Mouse (Mus musculus): ENCODE results near the gene Nfib. TPM values are rescaled to one million over a fixed set of nuclear protein-coding genes. Genes with fewer than 3 reads are reported as not detected.

Nfib gene
- polyA plus RNA-seq, 1 experiment from 2014 or later: 13.3 TPM

DNA sequence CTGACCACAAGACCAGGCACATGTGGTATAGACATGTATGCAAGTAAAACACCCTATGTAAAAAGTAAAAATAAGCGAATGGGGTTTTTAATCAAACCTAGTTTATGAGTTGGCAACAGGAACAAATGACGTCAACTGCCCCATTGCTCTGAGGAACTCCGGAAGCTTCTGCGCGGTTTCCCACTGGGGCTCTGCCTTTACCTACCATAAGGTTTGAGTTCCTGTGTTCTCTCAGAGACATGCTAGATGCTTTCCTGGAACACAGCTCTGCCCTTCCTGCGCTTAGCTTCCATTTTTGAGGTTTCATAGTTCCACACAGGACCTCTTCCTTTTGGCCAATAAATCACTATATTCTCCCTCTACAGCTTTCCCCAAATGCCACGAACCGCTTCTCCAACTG, 273.7 kb downstream of the Nfib start:
- no peak overlapping the region for H3K27ac ChIP-seq
- DNase-seq (ENCODE audit: low spot score): peak; percentile 45
- 59% methylated on average over 8 of the region's 8 CpGs for WGBS
- ATAC-seq (replicated peaks; ENCODE audit: low FRiP score, low read depth): no peak
- no peak overlapping the region for H3K9ac ChIP-seq (ENCODE audit: low read depth, low read length)
- TF ChIP-seq CTCF (IDR thresholded peaks at IDR 0.05; ENCODE audit: low read depth): no peak
- H3K4me3 ChIP-seq (replicated peaks; ENCODE audit: low read depth, low read length): no peak overlapping the region
- no peaks in the 10 kb centered on the region for H3K4me1 ChIP-seq (replicated peaks; ENCODE audit: insufficient read depth, low read length)
- H3K4me2 ChIP-seq (ENCODE audit: low read length): no peak overlapping the region
- H3K36me3 ChIP-seq (ENCODE audit: insufficient read depth, low read length): no peaks in the 10 kb centered on the region
- H3K27me3 ChIP-seq (ENCODE audit: insufficient read depth, low read length): no peaks in the 10 kb centered on the region
- H3K9me3 ChIP-seq (replicated peaks; ENCODE audit: low read length): no peaks in the 10 kb centered on the region

GRCm38 (mm10) chr4:82430802-82431201, 274.7 kb downstream of the Nfib start:
- DNase-seq (ENCODE audit: low spot score): no peak
- no peak for TF ChIP-seq CTCF (IDR thresholded peaks at IDR 0.05; ENCODE audit: low read depth)
- 82% methylated on average over 3 of the region's 3 CpGs for whole genome bisulfite sequencing
- Histone ChIP-seq H3K4me1 (replicated peaks; ENCODE audit: insufficient read depth, low read length) (no peaks in the 10 kb centered on the region), H3K36me3 (ENCODE audit: insufficient read depth, low read length) (no peaks in the 10 kb centered on the region), H3K4me3 (replicated peaks; ENCODE audit: low read depth, low read length) (no peak overlapping the region), H3K9ac (ENCODE audit: low read depth, low read length) (no peak overlapping the region), H3K27ac (no peak overlapping the region), H3K4me2 (ENCODE audit: low read length) (no peak overlapping the region), H3K27me3 (ENCODE audit: insufficient read depth, low read length) (no peaks in the 10 kb centered on the region), H3K9me3 (replicated peaks; ENCODE audit: low read length) (no peaks in the 10 kb centered on the region)
- ATAC-seq (replicated peaks; ENCODE audit: low FRiP score, low read depth): no peak

DNA sequence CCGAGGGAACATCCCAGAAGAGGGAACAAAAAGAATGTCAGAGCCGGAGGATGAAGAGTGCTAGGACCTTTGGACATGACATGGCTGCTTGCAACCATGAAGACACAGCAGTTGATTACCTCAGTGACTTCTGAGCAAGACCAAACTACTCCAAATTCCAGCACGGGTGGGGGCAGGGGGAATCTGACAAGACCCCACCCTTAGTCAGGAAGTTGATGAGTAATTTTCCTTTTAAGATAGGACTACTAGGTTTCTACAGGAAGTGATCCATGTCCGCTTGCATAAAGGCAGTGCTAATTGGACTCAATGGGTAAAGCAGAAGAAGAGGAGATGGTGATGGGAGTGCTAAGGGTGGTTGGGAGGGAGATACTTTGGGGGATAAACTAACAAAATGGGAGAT, 279.3 kb downstream of the Nfib start:
- TF ChIP-seq CTCF (IDR thresholded peaks at IDR 0.05; ENCODE audit: low read depth): no peak
- Histone ChIP-seq H3K4me2 (ENCODE audit: low read length) (no peak overlapping the region), H3K9ac (ENCODE audit: low read depth, low read length) (no peak overlapping the region), H3K9me3 (replicated peaks; ENCODE audit: low read length) (no peaks in the 10 kb centered on the region), H3K27ac (no peak overlapping the region), H3K36me3 (ENCODE audit: insufficient read depth, low read length) (no peaks in the 10 kb centered on the region), H3K4me3 (replicated peaks; ENCODE audit: low read depth, low read length) (no peak overlapping the region), H3K27me3 (ENCODE audit: insufficient read depth, low read length) (no peaks in the 10 kb centered on the region), H3K4me1 (replicated peaks; ENCODE audit: insufficient read depth, low read length) (no peaks in the 10 kb centered on the region)
- DNase-seq (ENCODE audit: low spot score): no peak
- no peak for ATAC-seq (replicated peaks; ENCODE audit: low FRiP score, low read depth)
- 78% methylated on average over 4 of the region's 4 CpGs for WGBS

DNA sequence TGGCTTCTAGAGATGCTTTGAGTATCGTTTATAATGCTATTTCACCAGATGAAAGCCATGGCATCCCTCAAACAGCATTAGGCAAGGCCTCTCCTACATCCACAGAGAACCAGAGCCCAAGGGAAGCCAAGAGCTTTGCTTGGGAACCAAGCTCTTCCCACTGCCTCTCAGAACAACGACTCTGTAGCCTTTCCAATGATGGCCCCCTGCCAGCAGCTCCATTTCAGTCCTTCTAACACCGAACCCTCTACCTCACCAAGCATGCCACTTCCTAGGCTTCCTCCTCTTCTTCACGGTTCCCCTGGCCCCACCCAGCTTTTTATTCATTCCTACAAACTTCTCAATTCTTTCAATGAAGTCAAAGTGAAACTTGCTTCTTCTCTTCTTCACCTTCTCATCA, 287.3 kb downstream of the Nfib start:
- TF ChIP-seq CTCF (IDR thresholded peaks at IDR 0.05; ENCODE audit: low read depth): no peak
- 70% methylated on average over 4 of the region's 4 CpGs for WGBS
- Histone ChIP-seq H3K4me2 (ENCODE audit: low read length) (no peak overlapping the region), H3K9me3 (replicated peaks; ENCODE audit: low read length) (no peaks in the 10 kb centered on the region), H3K9ac (ENCODE audit: low read depth, low read length) (no peak overlapping the region), H3K27ac (no peak overlapping the region), H3K4me3 (replicated peaks; ENCODE audit: low read depth, low read length) (no peak overlapping the region), H3K36me3 (ENCODE audit: insufficient read depth, low read length) (no peaks in the 10 kb centered on the region), H3K4me1 (replicated peaks; ENCODE audit: insufficient read depth, low read length) (no peaks in the 10 kb centered on the region), H3K27me3 (ENCODE audit: insufficient read depth, low read length) (no peaks in the 10 kb centered on the region)
- no peak for DNase-seq (ENCODE audit: low spot score)
- ATAC-seq (replicated peaks; ENCODE audit: low FRiP score, low read depth): no peak

GRCm38 (mm10) chr4:82415817-82416216, 289.7 kb downstream of the Nfib start:
- Histone ChIP-seq H3K9ac (ENCODE audit: low read depth, low read length) (no peak overlapping the region), H3K27ac (no peak overlapping the region), H3K9me3 (replicated peaks; ENCODE audit: low read length) (no peaks in the 10 kb centered on the region), H3K27me3 (ENCODE audit: insufficient read depth, low read length) (no peaks in the 10 kb centered on the region), H3K36me3 (ENCODE audit: insufficient read depth, low read length) (no peaks in the 10 kb centered on the region), H3K4me1 (replicated peaks; ENCODE audit: insufficient read depth, low read length) (0 out of 2 replicates have a peak, but pooled peaks cover 9% of the 10 kb centered on the region), H3K4me3 (replicated peaks; ENCODE audit: low read depth, low read length) (no peak overlapping the region), H3K4me2 (ENCODE audit: low read length) (no peak overlapping the region)
- DNase-seq (ENCODE audit: low spot score) (no peak), ATAC-seq (replicated peaks; ENCODE audit: low FRiP score, low read depth) (no peak)
- TF ChIP-seq CTCF (IDR thresholded peaks at IDR 0.05; ENCODE audit: low read depth): no peak
- WGBS: 62% methylated on average over 4 of the region's 4 CpGs

GRCm38 (mm10) chr4:82412651-82413050, 292.9 kb downstream of the Nfib start:
- 65% methylated on average over 7 of the region's 7 CpGs for WGBS
- Histone ChIP-seq H3K27me3 (ENCODE audit: insufficient read depth, low read length) (no peaks in the 10 kb centered on the region), H3K9ac (ENCODE audit: low read depth, low read length) (0 out of 2 replicates have a peak overlapping the region, but pooled peaks have one; percentile 5), H3K4me2 (ENCODE audit: low read length) (0 out of 2 replicates have a peak overlapping the region, but pooled peaks have one; percentile 11), H3K4me3 (replicated peaks; ENCODE audit: low read depth, low read length) (no peak overlapping the region), H3K27ac (peak overlapping the region; percentile 72), H3K36me3 (ENCODE audit: insufficient read depth, low read length) (no peaks in the 10 kb centered on the region), H3K9me3 (replicated peaks; ENCODE audit: low read length) (no peaks in the 10 kb centered on the region), H3K4me1 (replicated peaks; ENCODE audit: insufficient read depth, low read length) (0 out of 2 replicates have a peak, but pooled peaks cover 16% of the 10 kb centered on the region)
- TF ChIP-seq CTCF (IDR thresholded peaks at IDR 0.05; ENCODE audit: low read depth): no peak
- no peak for DNase-seq (ENCODE audit: low spot score)
- no peak for ATAC-seq (replicated peaks; ENCODE audit: low FRiP score, low read depth)

GRCm38 (mm10) chr4:82411965-82412364, 293.6 kb downstream of the Nfib start:
- Histone ChIP-seq H3K4me1 (replicated peaks; ENCODE audit: insufficient read depth, low read length) (0 out of 2 replicates have a peak, but pooled peaks cover 16% of the 10 kb centered on the region), H3K9ac (ENCODE audit: low read depth, low read length) (no peak overlapping the region), H3K36me3 (ENCODE audit: insufficient read depth, low read length) (no peaks in the 10 kb centered on the region), H3K27me3 (ENCODE audit: insufficient read depth, low read length) (no peaks in the 10 kb centered on the region), H3K27ac (peak overlapping the region; percentile 72), H3K9me3 (replicated peaks; ENCODE audit: low read length) (no peaks in the 10 kb centered on the region), H3K4me2 (ENCODE audit: low read length) (0 out of 2 replicates have a peak overlapping the region, but pooled peaks have one; percentile 11), H3K4me3 (replicated peaks; ENCODE audit: low read depth, low read length) (no peak overlapping the region)
- ATAC-seq (replicated peaks; ENCODE audit: low FRiP score, low read depth) (peak; percentile 40; the same call in 1 of the 2 replicates), DNase-seq (ENCODE audit: low spot score) (peak; percentile 35)
- 27% methylated on average over 5 of the region's 5 CpGs for WGBS
- no peak for TF ChIP-seq CTCF (IDR thresholded peaks at IDR 0.05; ENCODE audit: low read depth)

Data from kidney, postnatal 0 days (tissue).